ENCODE assay signal across 7 mouse cellular contexts in the genomic region with DNA sequence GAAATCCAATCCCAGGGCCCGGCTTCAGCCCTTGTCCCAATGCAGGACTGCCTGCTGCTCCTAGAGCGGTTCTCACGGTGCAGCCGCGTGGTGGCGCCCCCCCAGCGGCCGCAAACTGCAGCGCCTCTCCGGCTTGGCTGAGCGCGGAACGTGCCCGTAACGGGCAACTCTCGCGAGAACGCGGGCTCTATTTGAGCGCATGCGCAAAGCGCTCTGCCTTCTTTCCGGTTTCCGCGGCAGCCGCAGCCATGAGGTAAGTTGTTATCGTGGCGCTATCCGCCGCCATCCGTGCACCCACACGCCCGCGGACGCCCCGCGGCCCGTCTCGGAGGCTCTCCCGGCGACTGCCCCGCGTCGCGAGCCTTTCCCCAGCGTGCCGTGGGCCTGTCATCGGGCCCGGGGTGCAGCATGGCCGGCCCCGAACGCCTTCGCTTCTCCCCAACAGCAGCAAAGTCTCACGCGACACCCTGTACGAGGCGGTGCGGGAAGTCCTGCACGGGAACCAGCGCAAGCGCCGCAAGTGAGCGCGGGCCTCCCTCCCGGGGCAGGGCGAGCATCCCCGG. TPM values are rescaled to one million over a fixed set of nuclear protein-coding genes. Genes with fewer than 3 reads are reported as not detected.
DNase-seq lines count a peak whose midpoint lies in the region; ATAC-seq and TF ChIP-seq lines count a peak whose summit lies in the region.

Rpl10a (plus strand) TSS at position 106 of the 563 bp plus-strand sequence.

- peak; percentile 97 to 98 for DNase-seq in adrenal gland, postnatal 36 days
- DNase-seq in heart, adult 2 months, result peak; percentile 97 to 99
- DNase-seq in kidney, adult 8-10 months, result peak; percentile 94 to 98
- peak; percentile 98 for DNase-seq in spleen, postnatal 10 days (ENCODE audit: low spot score in 2 of 2)

- peaks cover 5% of the 10 kb centered on the region; the same call in 1 of the 2 replicates for H3K9me3 ChIP-seq in embryonic facial prominence, embryonic 13.5 days
- peaks cover 8% of the 10 kb centered on the region; the same call in 1 of the 2 replicates for H3K9me3 ChIP-seq in limb, embryonic 13.5 days
- H3K9me3 ChIP-seq in midbrain, embryonic 16.5 days (replicated peaks; ENCODE audit: control insufficient read depth, low read length, poor library complexity, severe bottlenecking), result no peaks in the 10 kb centered on the region

- peak; percentile 96 for TF ChIP-seq CTCF in heart, adult 2 months (IDR thresholded peaks at IDR 0.05)

- peak; percentile 59; the same call in 1 of the 2 replicates for TF ChIP-seq EP300 in heart, adult 2 months (IDR thresholded peaks at IDR 0.05; ENCODE audit: insufficient read depth, low read depth, low read length)

- peak; percentile 96 for TF ChIP-seq POLR2A in heart, adult 2 months (IDR thresholded peaks at IDR 0.05; ENCODE audit: insufficient read depth, low read depth, low read length)

- H3K4me1 ChIP-seq in embryonic facial prominence, embryonic 13.5 days, result peaks cover 36% of the 10 kb centered on the region
- H3K4me1 ChIP-seq in heart, adult 2 months (ENCODE audit: control insufficient read depth, insufficient read depth, low read length), result peaks cover 2% of the 10 kb centered on the region
- H3K4me1 ChIP-seq in limb, embryonic 13.5 days, result peaks cover 41% of the 10 kb centered on the region
- peaks cover 18% of the 10 kb centered on the region for H3K4me1 ChIP-seq in midbrain, embryonic 16.5 days (ENCODE audit: control insufficient read depth, insufficient read depth, low read length)

- H3K36me3 ChIP-seq in embryonic facial prominence, embryonic 13.5 days, result peaks cover 69% of the 10 kb centered on the region
- peaks cover 4% of the 10 kb centered on the region; the same call in 1 of the 2 replicates for H3K36me3 ChIP-seq in heart, adult 2 months (ENCODE audit: control insufficient read depth, insufficient read depth, low read length)
- peaks cover 68% of the 10 kb centered on the region for H3K36me3 ChIP-seq in limb, embryonic 13.5 days
- H3K36me3 ChIP-seq in midbrain, embryonic 16.5 days (ENCODE audit: control insufficient read depth, insufficient read depth, low read length), result peaks cover 2% of the 10 kb centered on the region

- intact Hi-C loops in heart, adult 2 months (cut with DNase I), result loop anchor here (1.0 to 5.0 kb wide), 4 partner anchors 16 to 199 kb away; partner anchors contain the start of genes Fance and Tead3

- under 1% methylated on average over 66 of the region's 67 CpGs for WGBS in embryonic facial prominence, embryonic 13.5 days
- WGBS in heart, adult 2 months, result under 1% methylated on average over 67 of the region's 67 CpGs
- WGBS in limb, embryonic 13.5 days, result under 1% methylated on average over 67 of the region's 67 CpGs
- 0% methylated on average over 64 of the region's 67 CpGs for WGBS in midbrain, embryonic 16.5 days

- peak; percentile 79 for ATAC-seq in embryonic facial prominence, embryonic 13.5 days (ENCODE audit: insufficient number of reproducible peaks, insufficient read depth, low FRiP score, low TSS enrichment, low read depth)
- ATAC-seq in limb, embryonic 13.5 days (ENCODE audit: low FRiP score, low read depth), result peak; percentile 89
- ATAC-seq in midbrain, embryonic 16.5 days, result peak; percentile 89

- peak within 1 kb of the TSS; percentile 100 for H3K9ac ChIP-seq in embryonic facial prominence, embryonic 13.5 days
- H3K9ac ChIP-seq in heart, adult 2 months (ENCODE audit: low read depth, low read length), result peak within 1 kb of the TSS; percentile 70
- H3K9ac ChIP-seq in limb, embryonic 13.5 days, result peak within 1 kb of the TSS; percentile 100
- peak within 1 kb of the TSS; percentile 95 for H3K9ac ChIP-seq in midbrain, embryonic 16.5 days (ENCODE audit: low read depth, low read length)

- no peaks in the 10 kb centered on the region for H3K27me3 ChIP-seq in embryonic facial prominence, embryonic 13.5 days
- H3K27me3 ChIP-seq in heart, adult 2 months (ENCODE audit: control insufficient read depth, insufficient read depth, low read length), result no peaks in the 10 kb centered on the region
- H3K27me3 ChIP-seq in limb, embryonic 13.5 days, result no peaks in the 10 kb centered on the region
- H3K27me3 ChIP-seq in midbrain, embryonic 16.5 days (ENCODE audit: control insufficient read depth, insufficient read depth, low read depth, low read length), result no peaks in the 10 kb centered on the region

- H3K4me3 ChIP-seq in embryonic facial prominence, embryonic 13.5 days, result peak within 1 kb of the TSS; percentile 93
- H3K4me3 ChIP-seq in heart, adult 2 months, result peak within 1 kb of the TSS; percentile 89
- peak within 1 kb of the TSS; percentile 97 for H3K4me3 ChIP-seq in limb, embryonic 13.5 days
- H3K4me3 ChIP-seq in midbrain, embryonic 16.5 days (ENCODE audit: low read depth, low read length), result peak within 1 kb of the TSS; percentile 66

- H3K4me2 ChIP-seq in embryonic facial prominence, embryonic 13.5 days, result peak within 1 kb of the TSS; percentile 91
- H3K4me2 ChIP-seq in limb, embryonic 13.5 days (replicated peaks), result peak within 1 kb of the TSS; percentile 94
- peak within 1 kb of the TSS; percentile 81 for H3K4me2 ChIP-seq in midbrain, embryonic 16.5 days (ENCODE audit: low read length)

- H3K79me2 ChIP-seq in heart, adult 2 months (replicated peaks; ENCODE audit: control insufficient read depth, insufficient read depth, low read length), result no peaks in the 10 kb centered on the region

- peak within 1 kb of the TSS; percentile 97 for H3K27ac ChIP-seq in embryonic facial prominence, embryonic 13.5 days
- peak within 1 kb of the TSS; percentile 81 for H3K27ac ChIP-seq in heart, adult 2 months
- peak within 1 kb of the TSS; percentile 95 for H3K27ac ChIP-seq in limb, embryonic 13.5 days
- H3K27ac ChIP-seq in midbrain, embryonic 16.5 days (ENCODE audit: low read length), result peak within 1 kb of the TSS; percentile 93

RNA-seq across cellular contexts. Expression of gene Rpl10a, which starts in this region (rescaled TPM):
- total RNA-seq in adrenal gland, postnatal 36 days (2021), result 100 to 1,000 TPM; 847 to 904 TPM
- polyA plus RNA-seq in embryonic facial prominence, embryonic 13.5 days (2015; fragmentation: Nextera tagmentation; extraction: Ambion mirVana), result 653 and 701 TPM in 2 replicates
- 100 to 1,000 TPM; 360 to 417 TPM for total RNA-seq in heart, adult 2 months (2021)
- 634 and 1,197 TPM in 2 replicates for polyA plus RNA-seq in heart, adult 2 months (2012; rRNA removed)
- 580 and 609 TPM in 2 replicates for polyA plus RNA-seq in limb, embryonic 13.5 days (2015; fragmentation: Nextera tagmentation; extraction: Ambion mirVana)
- polyA plus RNA-seq in midbrain, embryonic 16.5 days (2015; fragmentation: Nextera tagmentation; extraction: Ambion mirVana), result 304 and 312 TPM in 2 replicates

Comparison
In these comparisons a context has a peak if more than half of its experiments do, and no peak if none do; other contexts are left out.
1. Peak in every context shown above with its lines: DNase-seq, ATAC-seq, H3K4me3 ChIP-seq and H3K27ac ChIP-seq.